Mouse (Mus musculus): ENCODE data around the gene Noc2l. TPM values are rescaled to one million over a fixed set of nuclear protein-coding genes. Genes with fewer than 3 reads are reported as not detected.

Gene Noc2l
- 74.3 and 81.9 TPM in 2 replicates for polyA plus RNA-seq (2014; fragmentation: Nextera tagmentation; extraction: Ambion mirVana)

DNA sequence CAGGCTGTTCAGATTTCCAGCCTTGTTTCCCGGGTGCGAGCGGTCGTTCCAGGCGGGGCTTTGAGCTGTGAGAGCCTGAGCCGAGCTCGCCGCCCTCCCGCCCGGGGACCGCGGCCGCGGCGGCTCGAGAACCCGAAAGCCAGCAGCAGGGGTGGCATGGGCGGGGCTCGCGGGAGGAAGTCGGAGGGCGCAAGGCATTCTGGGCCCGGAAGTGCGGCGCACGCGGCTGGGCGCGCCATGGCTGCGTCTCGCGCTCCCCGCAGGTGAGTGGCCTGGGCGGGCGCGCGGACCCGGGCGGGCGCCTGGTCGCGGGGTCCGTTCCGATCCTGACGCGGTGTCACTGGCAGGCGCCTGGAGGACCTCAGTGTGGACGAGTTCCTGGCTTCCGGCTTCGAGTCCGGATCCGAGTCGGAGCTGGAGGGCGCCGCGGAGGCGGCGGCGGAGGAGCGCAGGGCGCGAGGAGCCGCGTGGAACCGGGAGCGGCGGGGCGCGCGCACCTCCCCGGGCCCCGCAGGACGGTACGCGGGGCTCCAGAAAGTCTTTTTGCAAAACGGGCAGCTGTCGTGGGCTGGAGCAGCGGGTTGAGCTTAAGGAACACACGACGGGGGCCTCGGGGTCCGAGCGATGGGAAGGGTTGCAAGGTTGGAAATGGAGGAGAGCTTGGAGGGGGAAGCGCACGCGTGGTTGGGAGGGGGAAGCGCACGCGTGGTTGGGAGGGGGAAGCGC is at the start of gene Noc2l:
Noc2l (plus strand) TSS at position 203 of the 726 bp plus-strand sequence.
- under 1% methylated on average over 87 of the region's 90 CpGs for WGBS
- H3K9ac ChIP-seq (ENCODE audit: low read length) = peak within 1 kb of the TSS; percentile 79
- H3K4me2 ChIP-seq = peak within 1 kb of the TSS; percentile 89
- peak within 1 kb of the TSS; percentile 71 for H3K27ac ChIP-seq (ENCODE audit: low read depth, low read length)
- peaks cover 37% of the 10 kb centered on the region for H3K36me3 ChIP-seq (ENCODE audit: control insufficient read depth, insufficient read depth, low read length)
- peak; percentile 89 for ATAC-seq (ENCODE audit: low FRiP score)
- H3K27me3 ChIP-seq (ENCODE audit: control insufficient read depth, insufficient read depth, low read length) = no peaks in the 10 kb centered on the region
- H3K4me1 ChIP-seq (ENCODE audit: control insufficient read depth, insufficient read depth, low read length) = peaks cover 11% of the 10 kb centered on the region
- no peaks in the 10 kb centered on the region for H3K9me3 ChIP-seq (ENCODE audit: control insufficient read depth, low read length)
- peak within 1 kb of the TSS; percentile 92 for H3K4me3 ChIP-seq (ENCODE audit: low read depth, low read length)
- DNase-seq (ENCODE audit: low spot score, missing footprints) = peak; percentile 99

DNA sequence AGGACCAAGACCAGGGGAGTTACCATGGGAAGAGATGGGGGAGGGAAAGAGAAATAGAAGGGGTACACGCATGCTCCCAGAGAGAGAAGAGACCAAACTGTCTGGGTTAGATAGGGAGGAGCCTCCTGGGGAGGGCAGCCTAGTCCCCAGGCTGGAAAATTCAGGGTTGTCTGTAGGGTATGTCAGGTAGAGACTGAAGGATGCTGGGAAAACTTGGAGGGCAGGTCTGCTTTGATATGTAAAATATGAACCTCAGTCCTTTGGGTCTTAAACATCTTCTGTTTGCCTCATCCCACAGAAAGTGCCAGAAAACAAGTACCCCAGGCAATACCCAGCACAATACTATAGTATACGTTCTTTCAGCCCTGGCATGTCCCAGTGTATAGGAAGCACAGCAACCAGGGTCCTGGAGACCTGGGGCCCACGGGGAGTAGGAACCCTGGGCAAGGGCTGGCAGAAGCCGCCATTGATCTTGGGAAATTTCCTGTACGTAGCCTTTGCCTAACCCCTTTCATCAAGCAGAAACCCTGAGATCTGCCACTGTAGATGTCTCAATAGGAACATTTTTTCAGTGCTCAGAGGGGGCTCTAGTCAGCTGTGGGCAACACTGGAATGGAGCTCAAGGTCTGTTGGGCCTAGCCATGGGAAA is 47.5 kb upstream of the Noc2l start:
- WGBS = 40% methylated on average over 5 of the region's 5 CpGs
- Histone ChIP-seq H3K9me3 (ENCODE audit: control insufficient read depth, low read length) (no peaks in the 10 kb centered on the region), H3K36me3 (ENCODE audit: control insufficient read depth, insufficient read depth, low read length) (peaks cover 10% of the 10 kb centered on the region), H3K4me1 (ENCODE audit: control insufficient read depth, insufficient read depth, low read length) (peaks cover 77% of the 10 kb centered on the region), H3K4me2 (peak overlapping the region; percentile 25; the same call in 1 of the 2 replicates), H3K27ac (ENCODE audit: low read depth, low read length) (peak overlapping the region; percentile 78), H3K27me3 (ENCODE audit: control insufficient read depth, insufficient read depth, low read length) (no peaks in the 10 kb centered on the region), H3K9ac (ENCODE audit: low read length) (peak overlapping the region; percentile 20), H3K4me3 (ENCODE audit: low read depth, low read length) (no peak overlapping the region)
- ATAC-seq (ENCODE audit: low FRiP score) (no peak; the same call in 1 of the 2 replicates), DNase-seq (ENCODE audit: low spot score, missing footprints) (no peak)

DNA sequence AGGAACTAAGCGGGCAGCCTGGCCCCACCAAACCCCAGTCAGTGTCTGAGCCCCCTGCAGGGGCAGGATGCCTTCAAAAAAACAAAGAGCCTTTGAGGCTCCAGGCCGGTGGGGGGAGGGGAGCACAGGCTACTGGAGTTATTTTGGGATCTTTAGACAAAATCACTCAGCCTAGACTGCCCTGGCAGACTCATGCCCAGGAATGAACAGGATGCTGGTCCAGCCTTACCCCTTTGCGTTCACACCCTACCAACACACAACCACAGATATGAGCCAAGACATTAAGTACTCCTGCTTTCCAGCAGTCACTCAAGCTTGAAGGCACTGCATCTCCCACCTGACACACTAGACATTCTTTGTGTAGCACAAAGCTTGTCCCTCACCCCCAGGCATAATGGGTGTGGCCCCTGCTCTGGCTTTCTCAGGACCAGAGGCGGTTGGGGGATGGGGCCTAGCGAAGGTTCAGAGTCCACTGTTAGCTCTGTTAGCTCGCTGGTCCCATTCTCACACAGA is 46.9 kb upstream of the Noc2l start:
- H3K4me1 ChIP-seq (ENCODE audit: control insufficient read depth, insufficient read depth, low read length) = peaks cover 76% of the 10 kb centered on the region
- peak overlapping the region; percentile 25 for H3K4me2 ChIP-seq
- peaks cover 10% of the 10 kb centered on the region for H3K36me3 ChIP-seq (ENCODE audit: control insufficient read depth, insufficient read depth, low read length)
- peak overlapping the region; percentile 20 for H3K9ac ChIP-seq (ENCODE audit: low read length)
- H3K4me3 ChIP-seq (ENCODE audit: low read depth, low read length) = no peak overlapping the region
- peak; percentile 94 for DNase-seq (ENCODE audit: low spot score, missing footprints)
- WGBS = 6% methylated on average over 6 of the region's 6 CpGs
- H3K27ac ChIP-seq (ENCODE audit: low read depth, low read length) = peak overlapping the region; percentile 78
- no peaks in the 10 kb centered on the region for H3K9me3 ChIP-seq (ENCODE audit: control insufficient read depth, low read length)
- peak; percentile 54 for ATAC-seq (ENCODE audit: low FRiP score)
- no peaks in the 10 kb centered on the region for H3K27me3 ChIP-seq (ENCODE audit: control insufficient read depth, insufficient read depth, low read length)

DNA sequence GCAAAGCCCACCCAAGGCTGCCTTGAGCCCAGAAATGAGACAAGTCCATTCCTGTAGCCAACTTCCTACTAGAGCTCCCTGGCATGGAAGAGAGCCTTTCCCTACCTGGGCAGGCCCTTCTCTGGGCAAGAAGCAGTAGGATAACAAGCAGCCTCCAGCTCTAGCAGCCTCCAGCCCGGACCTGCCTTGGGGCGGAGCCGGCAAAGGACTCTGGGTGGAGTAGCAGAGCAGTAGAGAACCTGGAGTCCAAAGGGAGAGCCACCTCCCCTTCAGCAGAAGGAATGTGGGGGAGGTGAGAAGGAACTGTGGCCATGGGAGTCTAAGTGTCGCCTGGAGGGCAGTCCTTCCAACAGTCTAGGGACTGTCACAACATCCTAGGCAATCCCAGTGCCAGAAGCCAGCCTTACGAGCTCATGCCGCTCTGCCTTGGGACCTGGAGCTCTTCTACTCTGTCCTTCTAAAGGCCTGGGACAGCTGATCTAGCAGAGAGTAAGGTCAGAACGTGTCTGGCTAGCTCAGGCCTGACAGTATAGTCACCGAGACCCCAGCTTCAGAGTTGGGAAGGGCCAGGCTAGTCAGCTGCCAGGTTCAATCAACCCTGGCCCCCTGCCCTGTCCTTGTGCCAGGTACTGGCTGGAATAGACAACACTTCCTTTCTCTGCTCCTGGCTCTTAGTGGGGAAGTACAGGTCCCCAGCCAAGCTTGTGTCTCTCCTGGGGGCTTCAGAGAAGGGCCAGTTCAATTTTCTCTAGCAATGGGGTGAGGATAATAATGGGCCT is 43.2 kb upstream of the Noc2l start:
- H3K36me3 ChIP-seq (ENCODE audit: control insufficient read depth, insufficient read depth, low read length) = peaks cover 10% of the 10 kb centered on the region
- ATAC-seq (ENCODE audit: low FRiP score) (no peak), DNase-seq (ENCODE audit: low spot score, missing footprints) (no peak)
- 0 out of 2 replicates have a peak overlapping the region, but pooled peaks have one; percentile 16 for H3K9ac ChIP-seq (ENCODE audit: low read length)
- no peak overlapping the region for H3K27ac ChIP-seq (ENCODE audit: low read depth, low read length)
- H3K4me3 ChIP-seq (ENCODE audit: low read depth, low read length) = no peak overlapping the region
- H3K4me2 ChIP-seq = no peak overlapping the region
- 62% methylated on average over 8 of the region's 8 CpGs for WGBS
- no peaks in the 10 kb centered on the region for H3K9me3 ChIP-seq (ENCODE audit: control insufficient read depth, low read length)
- H3K27me3 ChIP-seq (ENCODE audit: control insufficient read depth, insufficient read depth, low read length) = no peaks in the 10 kb centered on the region; the same call in 1 of the 2 replicates
- H3K4me1 ChIP-seq (ENCODE audit: control insufficient read depth, insufficient read depth, low read length) = peaks cover 72% of the 10 kb centered on the region

DNA sequence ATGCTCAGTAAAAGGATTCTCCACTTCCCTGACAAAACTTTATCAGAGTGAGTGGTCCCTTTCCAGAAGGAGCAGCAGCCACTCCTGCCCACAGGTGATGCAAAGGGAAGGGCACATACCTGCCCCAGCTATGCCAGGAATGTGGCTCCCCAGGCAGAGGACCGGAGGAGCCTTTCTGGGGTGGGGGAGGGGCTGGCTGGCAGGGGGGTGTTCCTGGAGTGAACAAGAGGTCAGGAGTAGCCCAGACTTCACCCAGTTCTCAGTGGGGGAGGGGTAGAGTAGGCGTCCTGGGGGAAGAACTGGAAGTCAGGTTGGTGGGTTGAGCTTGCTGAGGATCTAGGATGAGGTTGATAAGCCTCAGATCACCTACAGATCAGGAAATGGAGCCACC is 42.6 kb upstream of the Noc2l start:
- Histone ChIP-seq H3K27ac (ENCODE audit: low read depth, low read length) (no peak overlapping the region), H3K4me3 (ENCODE audit: low read depth, low read length) (no peak overlapping the region), H3K27me3 (ENCODE audit: control insufficient read depth, insufficient read depth, low read length) (no peaks in the 10 kb centered on the region; the same call in 1 of the 2 replicates), H3K4me1 (ENCODE audit: control insufficient read depth, insufficient read depth, low read length) (peaks cover 69% of the 10 kb centered on the region), H3K4me2 (no peak overlapping the region), H3K9ac (ENCODE audit: low read length) (0 out of 2 replicates have a peak overlapping the region, but pooled peaks have one; percentile 16), H3K36me3 (ENCODE audit: control insufficient read depth, insufficient read depth, low read length) (peaks cover 10% of the 10 kb centered on the region), H3K9me3 (ENCODE audit: control insufficient read depth, low read length) (no peaks in the 10 kb centered on the region)
- no peak for DNase-seq (ENCODE audit: low spot score, missing footprints)
- 18% methylated on average over 2 of the region's 2 CpGs for WGBS
- no peak for ATAC-seq (ENCODE audit: low FRiP score)

DNA sequence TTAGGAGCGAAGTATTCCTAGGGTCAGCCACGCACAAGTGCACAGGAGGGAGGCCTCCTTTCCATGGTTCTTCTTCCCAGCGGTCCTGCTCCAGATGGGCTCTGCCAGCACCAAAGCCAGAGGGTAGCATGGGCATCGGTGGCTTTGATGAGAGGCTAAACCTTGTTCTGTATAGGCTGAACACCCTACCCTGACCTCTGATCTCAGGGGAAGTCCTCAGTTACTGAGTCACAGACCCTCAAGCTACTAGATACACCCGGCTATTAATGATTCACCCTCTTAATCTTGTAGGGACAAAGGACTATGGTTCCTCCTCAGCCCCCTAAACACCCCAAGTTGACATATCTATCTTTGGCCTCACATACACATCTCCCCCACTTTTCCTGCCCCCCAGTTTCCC is 41.9 kb upstream of the Noc2l start:
- Histone ChIP-seq H3K27me3 (ENCODE audit: control insufficient read depth, insufficient read depth, low read length) (no peaks in the 10 kb centered on the region; the same call in 1 of the 2 replicates), H3K4me3 (ENCODE audit: low read depth, low read length) (no peak overlapping the region), H3K9ac (ENCODE audit: low read length) (no peak overlapping the region), H3K27ac (ENCODE audit: low read depth, low read length) (no peak overlapping the region), H3K4me1 (ENCODE audit: control insufficient read depth, insufficient read depth, low read length) (peaks cover 64% of the 10 kb centered on the region), H3K4me2 (no peak overlapping the region; the same call in 1 of the 2 replicates), H3K36me3 (ENCODE audit: control insufficient read depth, insufficient read depth, low read length) (peaks cover 10% of the 10 kb centered on the region), H3K9me3 (ENCODE audit: control insufficient read depth, low read length) (no peaks in the 10 kb centered on the region)
- 71% methylated on average over 5 of the region's 5 CpGs for WGBS
- no peak for DNase-seq (ENCODE audit: low spot score, missing footprints)
- ATAC-seq (ENCODE audit: low FRiP score) = no peak

DNA sequence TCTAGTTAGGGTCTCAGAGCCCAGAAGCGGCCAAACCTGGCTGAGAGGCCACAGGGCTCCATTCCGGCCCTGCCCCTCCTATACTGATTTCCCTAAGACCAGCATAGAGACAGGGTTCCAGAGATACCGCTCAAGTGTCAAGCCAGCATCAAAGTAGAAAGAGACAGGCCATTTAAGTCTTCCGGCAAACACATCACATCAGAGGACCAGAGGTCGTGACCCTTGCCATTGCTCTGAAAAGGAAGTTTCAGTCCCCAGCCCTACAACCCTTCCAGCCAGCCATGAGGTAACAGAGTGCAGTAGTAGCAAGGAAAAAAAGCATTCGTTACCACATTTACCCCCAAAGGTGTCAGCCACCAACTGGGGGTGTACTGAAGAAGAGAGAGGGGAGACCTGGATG is 41.5 kb upstream of the Noc2l start:
- no peak for ATAC-seq (ENCODE audit: low FRiP score)
- no peak for DNase-seq (ENCODE audit: low spot score, missing footprints)
- Histone ChIP-seq H3K9me3 (ENCODE audit: control insufficient read depth, low read length) (no peaks in the 10 kb centered on the region), H3K36me3 (ENCODE audit: control insufficient read depth, insufficient read depth, low read length) (peaks cover 10% of the 10 kb centered on the region), H3K4me1 (ENCODE audit: control insufficient read depth, insufficient read depth, low read length) (peaks cover 60% of the 10 kb centered on the region), H3K27me3 (ENCODE audit: control insufficient read depth, insufficient read depth, low read length) (no peaks in the 10 kb centered on the region; the same call in 1 of the 2 replicates), H3K4me3 (ENCODE audit: low read depth, low read length) (no peak overlapping the region), H3K4me2 (peak overlapping the region; percentile 19; the same call in 1 of the 2 replicates), H3K27ac (ENCODE audit: low read depth, low read length) (no peak overlapping the region), H3K9ac (ENCODE audit: low read length) (no peak overlapping the region)
- 16% methylated on average over 6 of the region's 6 CpGs for WGBS

DNA sequence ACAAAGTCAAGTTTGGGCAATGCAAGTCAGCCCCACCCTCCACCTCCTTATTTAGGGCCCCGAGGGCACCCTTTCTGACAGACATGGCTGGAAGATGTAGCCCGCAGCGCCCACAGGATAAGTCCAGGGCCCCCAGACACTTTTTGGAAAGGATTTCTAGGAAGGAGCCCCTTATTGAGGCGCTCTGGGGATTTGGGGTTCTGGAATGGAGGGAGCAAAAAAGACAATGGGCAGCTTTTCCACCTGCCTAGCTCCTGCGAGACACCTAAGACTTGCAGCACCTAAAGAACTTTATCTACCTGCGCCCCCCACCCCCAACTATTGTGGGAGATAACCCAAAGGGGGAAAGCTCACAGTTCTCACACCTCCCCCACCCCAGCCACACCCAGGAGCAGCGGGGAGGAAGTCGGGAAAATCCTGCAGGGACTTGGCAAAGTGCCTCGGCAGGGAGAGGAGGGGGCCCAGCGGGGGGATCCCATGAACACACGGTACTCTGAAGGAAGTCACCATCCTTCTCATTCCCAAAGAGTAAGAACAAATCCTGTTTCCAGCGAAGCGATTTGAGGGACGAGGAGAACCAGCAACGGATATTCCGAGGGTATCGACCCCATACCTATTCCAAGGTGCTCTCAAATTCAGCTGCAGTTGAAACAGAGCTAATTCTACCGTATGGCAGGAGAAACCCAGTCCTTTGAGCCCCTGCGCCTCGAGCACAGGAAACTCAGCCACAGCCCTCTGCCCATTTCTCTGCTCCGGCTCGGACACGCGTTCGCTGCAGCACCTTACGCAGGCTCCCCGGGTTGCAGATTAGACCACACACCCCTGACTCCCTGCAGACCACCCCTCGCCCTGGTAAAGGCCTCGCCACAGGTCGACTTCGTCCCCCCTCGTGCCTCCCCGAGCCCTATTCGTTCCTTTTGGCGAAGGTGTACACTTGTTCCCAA is 39.6 kb upstream of the Noc2l start:
- 4% methylated on average over 35 of the region's 35 CpGs for WGBS
- ATAC-seq (ENCODE audit: low FRiP score) = peak; percentile 1; the same call in 1 of the 2 replicates
- peaks cover 41% of the 10 kb centered on the region for H3K4me1 ChIP-seq (ENCODE audit: control insufficient read depth, insufficient read depth, low read length)

More for the DNA sequence above, 39.6 kb upstream of the Noc2l start:
- Histone ChIP-seq H3K4me2 (peak overlapping the region; percentile 90), H3K9me3 (ENCODE audit: control insufficient read depth, low read length) (no peaks in the 10 kb centered on the region), H3K9ac (ENCODE audit: low read length) (peak overlapping the region; percentile 90), H3K27me3 (ENCODE audit: control insufficient read depth, insufficient read depth, low read length) (no peaks in the 10 kb centered on the region; the same call in 1 of the 2 replicates), H3K36me3 (ENCODE audit: control insufficient read depth, insufficient read depth, low read length) (peaks cover 5% of the 10 kb centered on the region), H3K4me3 (ENCODE audit: low read depth, low read length) (peak overlapping the region; percentile 87), H3K27ac (ENCODE audit: low read depth, low read length) (no peak overlapping the region)
- peak; percentile 95 for DNase-seq (ENCODE audit: low spot score, missing footprints)
